Mouse (Mus musculus) heart, postnatal 4 days (tissue): ENCODE measurements around the gene Fnbp4. TPM values are rescaled to one million over a fixed set of nuclear protein-coding genes. Genes with fewer than 3 reads are reported as not detected.

Experiments used
- DNase-seq: peaks from one replicate; pipeline ENCODE4 v3.0.0; 2021
- total RNA-seq, 2 experiments: library from RNA; stranded (reverse); gene quantifications; 2 replicates each; pipeline ENCODE4 v1.2.3; 2021

Gene Fnbp4
- total RNA-seq: 10 to 100 TPM; 38.2 to 44.0 TPM

DNA sequence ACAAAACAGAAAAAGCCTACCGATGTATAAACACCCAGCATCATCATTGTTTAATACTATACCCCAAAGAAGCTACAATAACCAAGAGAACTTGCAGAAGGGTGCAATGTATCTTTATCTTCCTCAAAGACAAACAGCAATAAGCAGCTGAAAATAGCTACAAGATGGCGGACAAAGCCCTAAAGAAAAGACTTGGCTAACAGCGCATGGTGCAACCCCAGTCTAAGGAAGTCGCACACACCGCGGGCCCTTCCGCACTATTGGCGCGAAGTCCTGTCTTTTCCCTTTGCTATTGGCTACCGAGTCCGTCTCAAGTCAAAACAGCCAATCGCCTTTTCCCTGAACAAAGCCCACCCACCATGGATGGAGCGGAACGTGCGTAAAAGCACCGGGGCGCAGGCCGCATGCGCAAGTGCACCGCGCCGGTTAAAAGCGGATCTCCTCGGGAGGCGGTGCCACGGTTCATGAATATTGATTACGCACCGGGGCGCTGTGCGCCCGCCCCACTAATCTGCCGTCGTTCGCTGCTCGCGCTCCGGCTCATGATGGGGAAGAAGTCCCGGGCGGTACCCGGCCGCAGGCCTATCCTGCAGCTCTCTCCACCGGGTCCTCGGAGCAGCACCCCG is at the start of gene Fnbp4:
Gene Fnbp4, plus strand, starts transcription at position 318 of the 626 bp plus-strand sequence.
- peak; percentile 97 for DNase-seq

DNA sequence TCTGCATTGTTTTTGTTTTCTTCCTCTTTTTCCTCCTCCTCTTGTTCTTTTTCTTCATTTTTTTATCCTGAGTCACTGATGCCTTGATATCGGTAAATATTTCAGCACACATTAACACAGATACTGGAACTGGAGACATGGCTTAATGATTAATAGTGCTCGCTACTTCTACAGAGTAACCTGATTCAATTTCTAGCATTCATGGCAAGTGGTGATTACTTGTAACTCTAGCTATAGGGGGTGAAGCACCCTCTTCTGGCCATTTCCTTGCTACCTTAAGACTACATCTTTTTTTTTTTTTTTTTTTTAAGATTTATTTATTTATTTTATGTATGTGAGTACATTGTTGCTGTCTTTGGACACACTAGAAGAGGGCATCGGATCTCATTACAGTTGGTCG is 44.2 kb upstream of the Fnbp4 start:
- no peak for DNase-seq

GRCm38 (mm10) chr2:90708548-90708947 is 36.6 kb upstream of the Fnbp4 start:
- DNase-seq: no peak

DNA sequence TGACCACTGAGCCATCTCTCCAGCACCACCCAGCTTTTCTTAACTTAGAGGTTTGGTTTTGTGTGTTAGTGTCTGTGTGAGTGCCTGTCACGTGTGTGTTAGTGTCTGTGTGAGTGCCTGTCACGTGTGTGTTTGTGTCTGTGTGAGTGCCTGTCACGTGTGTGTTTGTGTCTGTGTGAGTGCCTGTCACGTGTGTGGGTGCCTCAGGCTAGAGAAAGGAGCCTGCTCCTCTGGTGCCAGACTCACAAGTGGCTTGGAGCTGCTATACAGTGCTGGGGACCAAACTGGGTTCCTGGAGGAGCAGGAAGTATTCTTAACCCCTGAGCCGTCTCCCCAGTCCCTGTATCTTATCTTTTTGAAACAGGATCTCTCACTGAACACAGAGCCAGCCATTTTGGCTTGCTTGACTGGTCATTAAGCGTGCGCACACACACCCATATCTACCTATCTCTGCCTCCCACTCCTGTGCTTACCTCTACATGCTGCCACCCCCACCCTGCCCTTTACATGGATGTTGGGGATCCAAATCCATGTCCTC is 29.5 kb upstream of the Fnbp4 start:
- no peak for DNase-seq

DNA sequence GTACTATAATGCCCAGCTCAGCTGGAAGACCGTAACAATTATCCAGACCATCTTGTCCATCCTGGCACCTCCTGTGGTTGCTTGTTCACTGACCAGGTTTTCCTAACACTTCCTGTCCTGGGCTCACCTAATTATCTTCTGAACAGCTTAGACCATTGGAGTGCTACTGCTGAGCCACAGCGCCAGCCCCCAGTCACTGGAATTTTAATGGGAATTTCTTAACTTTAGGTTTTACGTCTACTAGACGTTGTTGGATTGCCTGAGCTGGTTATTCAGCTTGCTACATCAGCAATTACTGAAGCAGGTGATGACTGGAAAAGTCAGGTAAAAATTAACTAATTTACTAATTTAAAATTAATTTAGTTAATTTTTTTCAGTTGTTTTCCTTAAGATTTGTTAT is 27.8 kb upstream of the Fnbp4 start:
- DNase-seq: no peak

DNA sequence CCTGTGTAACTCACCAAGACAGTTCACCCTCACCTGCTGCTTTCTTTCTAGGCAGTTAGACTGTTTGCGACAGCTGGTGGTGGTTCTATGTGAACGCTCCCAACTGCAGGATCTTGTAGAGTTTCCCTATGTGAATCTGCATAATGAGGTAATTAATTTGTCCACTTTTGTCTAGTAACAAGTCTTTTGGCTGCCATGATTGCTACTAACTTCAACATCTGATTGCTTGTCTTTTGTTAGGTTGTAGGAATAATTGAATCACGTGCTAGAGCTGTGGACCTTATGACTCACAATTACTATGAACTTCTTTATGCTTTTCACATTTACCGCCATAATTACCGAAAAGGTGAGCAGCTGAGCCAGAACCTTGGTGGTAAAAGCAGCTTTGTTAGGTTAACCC is 27.2 kb upstream of the Fnbp4 start:
- DNase-seq: no peak

DNA sequence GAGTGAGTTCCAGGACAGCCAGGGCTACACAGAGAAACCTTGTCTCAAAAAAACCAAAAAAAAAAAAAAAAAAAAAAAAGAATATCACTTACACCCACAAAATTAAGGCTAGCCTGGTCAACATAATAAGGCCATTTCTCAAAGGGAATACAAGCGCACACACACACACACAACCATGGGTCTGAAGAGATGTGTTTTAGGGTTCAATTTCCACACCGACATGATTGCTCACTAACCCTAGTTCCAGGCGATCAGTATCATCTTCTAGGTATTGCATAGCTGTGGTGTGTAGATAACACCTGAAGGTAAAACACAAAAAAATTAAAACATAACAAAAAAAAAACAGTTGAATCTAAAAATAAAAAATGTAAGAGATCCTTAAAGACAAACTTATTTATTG is 18.4 kb upstream of the Fnbp4 start:
- DNase-seq: no peak

- DNase-seq: no peak
Measured at GRCm38 (mm10) chr2:90735326-90735725, 9.8 kb upstream of the Fnbp4 start.

- DNase-seq: no peak
Measured at GRCm38 (mm10) chr2:90738801-90739200, 6.4 kb upstream of the Fnbp4 start.

DNA sequence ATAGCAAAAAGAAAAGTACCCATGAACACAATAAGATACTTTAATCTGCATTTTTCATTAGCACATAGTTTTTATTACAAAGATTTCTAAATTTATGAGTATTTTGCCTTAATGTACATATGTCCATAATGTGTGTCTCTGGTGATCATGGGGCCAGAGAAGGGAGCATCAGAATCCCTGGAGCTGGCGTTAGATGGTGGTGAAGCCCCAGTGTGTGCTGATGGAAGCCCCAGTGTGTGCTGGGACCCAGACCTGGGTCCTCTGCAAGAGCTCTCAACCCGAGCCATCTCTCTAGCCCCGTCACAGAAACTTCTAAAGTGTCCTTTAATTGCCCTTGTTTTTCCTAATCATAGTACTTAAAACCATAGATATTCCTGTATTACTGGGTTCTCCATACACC is 5.8 kb upstream of the Fnbp4 start:
- no peak for DNase-seq

DNA sequence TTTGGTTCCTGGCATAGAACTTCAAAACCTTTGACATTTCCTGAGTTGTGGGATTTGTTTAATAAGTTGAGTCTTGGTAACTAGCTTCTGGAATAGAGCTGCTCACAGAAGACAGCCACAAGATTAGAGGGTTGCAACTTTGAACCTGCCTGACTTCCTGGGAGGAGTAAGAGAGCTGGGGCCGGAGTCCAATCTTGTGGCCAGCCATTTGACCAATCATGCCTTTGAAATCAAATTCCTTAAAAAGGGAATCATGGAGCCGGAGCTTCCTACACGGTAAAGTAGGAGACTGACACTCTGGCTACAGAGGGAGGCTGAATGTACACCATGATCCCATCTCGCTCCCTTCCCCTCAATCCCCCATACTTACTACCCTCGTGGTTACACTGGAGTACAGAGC is 5.2 kb upstream of the Fnbp4 start:
- DNase-seq: no peak

DNA sequence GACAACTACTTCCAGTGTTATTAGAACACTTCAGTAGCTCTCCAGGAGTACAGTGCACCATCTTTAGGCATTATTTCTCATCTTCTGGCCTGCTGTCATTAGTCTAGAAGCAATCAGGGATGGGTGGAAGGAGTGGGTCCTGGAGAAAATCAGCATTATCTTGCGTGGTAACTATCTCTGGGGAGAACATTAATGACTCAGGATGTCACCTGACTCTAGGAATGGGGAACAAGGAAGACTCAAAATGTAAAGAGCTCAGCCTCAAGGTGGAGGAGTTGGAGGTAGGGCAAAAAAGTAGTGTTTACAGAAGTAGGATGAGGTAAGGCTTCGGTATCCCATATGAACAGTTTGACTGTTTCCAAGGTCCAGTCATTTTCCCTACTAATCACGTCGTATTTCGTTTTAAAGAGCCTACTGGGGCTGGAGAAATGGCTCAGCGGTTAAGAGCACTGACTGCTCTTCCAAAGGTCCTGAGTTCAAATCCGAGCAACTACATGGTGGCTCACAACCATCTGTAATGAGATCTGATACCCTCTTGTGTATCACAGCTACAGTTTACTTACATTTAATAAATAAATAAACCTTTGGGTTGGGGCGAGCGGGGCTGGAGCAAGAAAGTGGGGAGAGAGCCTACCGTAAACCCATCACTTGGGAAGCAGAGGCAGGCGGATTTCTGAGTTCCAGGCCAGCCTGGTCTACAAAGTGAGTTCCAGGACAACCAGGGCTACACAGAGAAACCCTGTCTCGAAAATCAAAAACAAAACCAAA is 701 bp upstream of the Fnbp4 start:
- DNase-seq: peak; percentile 21

DNA sequence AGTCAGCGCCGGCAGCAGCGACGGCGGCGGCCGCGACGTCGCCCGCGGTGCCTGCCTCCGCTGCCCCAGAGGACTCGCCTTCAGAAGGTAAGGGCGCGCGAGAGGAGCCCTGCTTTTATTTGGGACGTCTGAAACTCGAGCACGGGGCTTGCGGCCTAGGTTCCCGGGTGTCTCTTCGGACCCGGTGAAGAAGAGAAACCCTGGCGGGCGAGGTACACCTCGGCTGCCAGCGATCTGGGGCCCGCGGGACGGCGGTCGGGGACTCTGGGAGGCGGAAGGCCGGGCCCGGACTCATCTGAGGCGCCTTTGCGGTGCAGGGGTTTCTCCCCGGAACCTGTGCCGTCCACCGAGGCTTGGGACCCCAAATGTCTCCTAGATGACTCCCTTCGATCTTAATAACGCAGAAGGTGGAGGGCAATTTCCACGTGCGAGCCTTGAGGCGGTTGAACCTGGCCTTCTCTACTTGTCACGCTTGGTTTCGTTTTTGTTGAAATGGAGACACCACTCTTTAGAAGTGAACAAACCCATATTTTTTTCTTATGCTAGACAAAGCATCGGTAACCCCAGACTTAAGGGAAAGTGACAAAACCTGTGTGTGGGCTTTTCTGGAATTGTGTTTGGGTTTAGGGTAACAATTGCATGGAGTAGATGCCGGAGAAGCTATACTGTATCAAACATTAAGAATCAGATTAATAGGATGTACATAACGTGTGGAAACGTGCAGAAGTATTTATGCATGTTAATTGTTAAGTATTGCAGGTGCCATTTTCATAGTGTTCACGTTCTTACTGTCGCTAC is 769 bp downstream of the Fnbp4 start:
- DNase-seq: no peak

DNA sequence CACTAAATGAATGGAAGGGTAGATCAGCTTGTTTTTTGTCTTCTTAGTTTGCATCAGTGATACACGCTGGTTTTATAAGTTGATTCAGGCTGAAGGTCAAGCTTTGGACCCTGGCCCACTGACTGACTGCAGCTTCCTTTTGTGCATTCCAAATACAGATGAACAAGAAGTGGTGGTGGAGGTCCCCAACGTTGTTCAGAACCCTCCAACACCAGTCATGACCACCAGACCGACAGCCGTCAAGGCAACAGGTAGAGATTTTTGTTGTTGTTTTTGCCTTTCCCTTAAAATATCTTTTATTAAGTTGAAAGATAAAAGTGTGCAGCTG is 1.3 kb downstream of the Fnbp4 start:
- peak; percentile 17 for DNase-seq

DNA sequence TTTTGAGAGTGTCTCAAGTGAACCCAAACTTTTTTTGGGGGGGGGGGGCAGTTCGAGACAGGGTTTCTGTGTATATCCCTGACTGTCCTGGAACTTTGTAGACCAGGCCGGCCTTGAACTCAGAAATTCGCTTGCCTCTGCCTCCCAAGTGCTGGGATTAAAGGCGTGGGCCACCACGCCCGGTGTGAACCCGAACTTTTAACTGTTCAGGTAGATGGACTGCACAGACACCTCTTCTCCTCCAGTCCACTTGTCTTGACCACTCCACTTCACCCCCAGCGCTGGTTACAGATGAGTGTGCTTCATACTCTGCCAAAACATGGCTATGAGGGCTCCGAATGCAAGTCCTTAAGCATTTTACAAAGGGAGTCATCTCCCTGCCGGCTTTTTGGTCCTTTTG is 2.0 kb downstream of the Fnbp4 start:
- DNase-seq: no peak

GRCm38 (mm10) chr2:90749676-90750459 is 4.7 kb downstream of the Fnbp4 start:
- DNase-seq: no peak

DNA sequence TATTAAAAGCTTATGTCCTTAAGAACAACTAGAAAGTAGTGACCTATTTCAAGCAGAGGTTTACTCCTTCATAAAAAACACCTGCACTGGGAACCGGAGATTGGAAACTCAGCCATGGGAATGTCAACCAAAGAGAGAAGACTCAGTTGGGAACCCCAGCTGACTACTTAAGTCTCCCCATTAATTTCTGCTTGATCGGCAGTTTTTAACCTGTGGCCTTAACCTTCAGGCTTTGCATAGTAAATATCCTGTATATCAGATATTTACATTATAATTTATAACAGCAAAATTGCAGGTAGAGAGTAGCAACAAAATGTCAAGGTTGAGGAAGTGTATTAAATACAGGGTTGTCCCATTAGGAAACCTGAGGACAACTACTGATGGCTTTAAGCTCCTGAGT is 8.4 kb downstream of the Fnbp4 start:
- DNase-seq: no peak

DNA sequence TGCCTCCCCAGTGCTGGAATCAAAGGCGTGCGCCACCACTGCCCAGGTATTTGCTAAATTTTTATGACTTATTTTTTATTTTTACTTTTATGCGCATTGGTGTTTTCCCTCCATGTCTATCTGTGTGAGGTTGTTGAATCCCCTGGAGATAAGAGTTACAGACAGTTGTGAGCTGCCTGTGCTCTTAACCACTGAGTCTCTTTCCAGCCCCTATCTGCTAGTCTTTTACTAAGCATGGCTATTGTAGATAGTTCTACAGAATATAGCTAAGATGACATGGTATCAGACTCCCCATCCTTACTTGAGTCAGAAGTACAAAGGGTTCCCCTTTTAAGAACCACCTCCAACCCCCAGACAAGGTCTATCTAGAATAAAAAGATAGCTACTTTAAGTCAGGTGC is 9.0 kb downstream of the Fnbp4 start:
- no peak for DNase-seq

GRCm38 (mm10) chr2:90765123-90765522 is 20.0 kb downstream of the Fnbp4 start:
- DNase-seq: no peak

- DNase-seq: no peak
Measured at GRCm38 (mm10) chr2:90781323-90781722, 36.2 kb downstream of the Fnbp4 start.

- no peak for DNase-seq
Measured at GRCm38 (mm10) chr2:90781938-90782337, 36.8 kb downstream of the Fnbp4 start.

DNA sequence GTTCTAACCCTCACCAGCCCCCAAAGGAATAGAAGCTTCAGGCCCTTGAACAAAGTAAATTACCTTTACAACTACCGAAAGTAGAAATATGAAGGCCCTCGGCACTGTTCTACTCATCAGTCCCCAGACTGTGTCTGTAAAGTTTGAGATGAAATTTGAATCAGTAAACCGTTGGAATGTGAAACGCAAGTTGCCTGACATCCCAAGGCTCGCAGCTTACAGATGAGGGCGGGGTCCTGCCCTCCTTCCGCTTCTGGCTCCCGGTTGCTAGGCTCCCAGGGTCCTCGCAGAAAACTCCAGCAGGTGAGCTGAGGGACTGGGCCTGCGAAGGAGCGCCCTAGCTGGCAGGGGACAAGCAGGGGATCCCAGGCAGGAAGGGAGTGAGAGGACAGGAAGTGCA is 37.3 kb downstream of the Fnbp4 start, which contains the start of gene Agbl2:
Gene Agbl2, plus strand, starts transcription at position 270 of the 400 bp plus-strand sequence.
- peak; percentile 16 for DNase-seq
